Mouse (Mus musculus): ENCODE data around the gene Bcl2. TPM values are rescaled to one million over a fixed set of nuclear protein-coding genes. Genes with fewer than 3 reads are reported as not detected.
A peak's percentile ranks its signal among the peaks of the same experiment; 100 is the strongest.

Gene Bcl2
- 8.0 and 8.1 TPM in 2 replicates for polyA plus RNA-seq (2016; fragmentation: Nextera tagmentation; extraction: Ambion mirVana)

DNA sequence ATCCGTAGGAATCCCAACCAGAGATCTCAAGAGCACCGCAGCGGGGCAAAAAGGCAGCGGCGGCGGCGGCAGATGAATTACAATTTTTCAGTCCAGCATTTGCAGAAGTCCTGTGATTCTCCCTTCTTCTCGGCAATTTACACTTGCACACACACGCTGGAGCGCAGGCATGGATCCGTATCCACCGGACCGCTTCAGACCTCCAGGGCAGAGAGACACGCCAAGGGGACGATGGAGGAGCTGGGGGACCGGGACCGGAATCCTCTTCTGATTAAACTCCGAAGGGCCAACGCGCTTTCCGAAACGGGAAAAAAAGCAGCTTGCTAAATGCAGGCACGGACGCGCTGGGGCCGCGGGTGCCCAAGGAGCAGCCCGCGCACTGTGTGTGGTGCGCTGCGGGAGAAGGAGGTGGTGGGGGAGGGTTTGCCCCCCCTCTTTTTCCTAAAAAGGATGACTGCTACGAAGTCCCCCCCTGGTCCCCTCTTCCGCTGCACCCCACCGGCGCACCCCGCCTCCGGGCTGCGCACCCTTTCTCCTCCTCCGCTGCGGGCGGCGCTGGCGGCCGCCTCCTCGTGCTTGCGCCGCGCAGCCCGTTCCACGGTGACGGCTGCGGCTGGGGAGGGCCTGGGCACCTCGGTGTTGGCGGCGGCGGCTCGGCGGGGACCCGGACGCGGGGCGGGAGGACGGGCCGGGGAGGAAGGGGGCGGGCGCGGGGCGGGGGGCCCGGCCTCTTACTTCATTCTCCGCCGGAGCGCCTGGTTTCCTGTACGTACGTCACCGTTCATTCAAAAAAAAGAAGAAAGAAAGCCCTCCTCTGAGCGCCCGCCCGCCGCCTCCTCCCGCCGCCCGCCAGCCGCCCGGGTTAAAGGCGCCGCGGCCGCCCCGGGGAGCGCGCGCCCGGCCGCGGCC, at the start of gene Bcl2:
Gene Bcl2 (minus strand): TSS at position 654 of the 909 bp plus-strand sequence.
- peaks cover 34% of the 10 kb centered on the region for H3K4me1 ChIP-seq

DNA sequence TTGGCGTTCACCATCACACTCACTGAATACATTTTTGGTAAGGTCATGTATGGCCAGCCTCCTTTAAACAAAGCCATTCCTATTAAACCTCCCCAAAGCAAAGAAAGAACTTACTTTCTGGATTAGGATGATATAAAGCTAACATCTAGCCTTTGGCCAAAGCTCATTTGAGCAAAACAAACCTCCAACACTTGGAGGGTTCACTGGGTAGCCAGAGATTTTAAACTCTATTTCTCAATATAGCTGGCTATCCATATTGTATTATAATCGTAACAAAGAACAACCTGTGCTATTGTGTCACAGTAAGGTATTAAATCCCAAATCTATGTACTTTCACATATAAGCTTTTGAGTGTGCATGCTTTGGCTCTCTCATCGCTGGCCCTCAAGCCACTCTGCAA, 46.7 kb upstream of the Bcl2 start:
- Histone ChIP-seq H3K27ac (no peak overlapping the region), H3K27me3 (ENCODE audit: poor library complexity, severe bottlenecking) (no peaks in the 10 kb centered on the region), H3K9me3 (no peaks in the 10 kb centered on the region), H3K4me1 (peaks cover 21% of the 10 kb centered on the region), H3K4me3 (no peak overlapping the region), H3K36me3 (replicated peaks) (peaks cover 17% of the 10 kb centered on the region)
- no peak for DNase-seq (ENCODE audit: extremely low spot score, low spot score)
- 92% methylated on average over 3 of the region's 3 CpGs for WGBS

More for the DNA sequence above, at the start of gene Bcl2:
- H3K9me3 ChIP-seq, result no peaks in the 10 kb centered on the region
- H3K36me3 ChIP-seq (replicated peaks), result no peaks in the 10 kb centered on the region
- DNase-seq (ENCODE audit: extremely low spot score, low spot score), result peak; percentile 75
- peaks cover 35% of the 10 kb centered on the region for H3K27me3 ChIP-seq (ENCODE audit: poor library complexity, severe bottlenecking)
- H3K4me3 ChIP-seq, result peak within 1 kb of the TSS; percentile 77
- WGBS, result under 1% methylated on average over 89 of the region's 95 CpGs
- H3K27ac ChIP-seq, result peak within 1 kb of the TSS; percentile 95

DNA sequence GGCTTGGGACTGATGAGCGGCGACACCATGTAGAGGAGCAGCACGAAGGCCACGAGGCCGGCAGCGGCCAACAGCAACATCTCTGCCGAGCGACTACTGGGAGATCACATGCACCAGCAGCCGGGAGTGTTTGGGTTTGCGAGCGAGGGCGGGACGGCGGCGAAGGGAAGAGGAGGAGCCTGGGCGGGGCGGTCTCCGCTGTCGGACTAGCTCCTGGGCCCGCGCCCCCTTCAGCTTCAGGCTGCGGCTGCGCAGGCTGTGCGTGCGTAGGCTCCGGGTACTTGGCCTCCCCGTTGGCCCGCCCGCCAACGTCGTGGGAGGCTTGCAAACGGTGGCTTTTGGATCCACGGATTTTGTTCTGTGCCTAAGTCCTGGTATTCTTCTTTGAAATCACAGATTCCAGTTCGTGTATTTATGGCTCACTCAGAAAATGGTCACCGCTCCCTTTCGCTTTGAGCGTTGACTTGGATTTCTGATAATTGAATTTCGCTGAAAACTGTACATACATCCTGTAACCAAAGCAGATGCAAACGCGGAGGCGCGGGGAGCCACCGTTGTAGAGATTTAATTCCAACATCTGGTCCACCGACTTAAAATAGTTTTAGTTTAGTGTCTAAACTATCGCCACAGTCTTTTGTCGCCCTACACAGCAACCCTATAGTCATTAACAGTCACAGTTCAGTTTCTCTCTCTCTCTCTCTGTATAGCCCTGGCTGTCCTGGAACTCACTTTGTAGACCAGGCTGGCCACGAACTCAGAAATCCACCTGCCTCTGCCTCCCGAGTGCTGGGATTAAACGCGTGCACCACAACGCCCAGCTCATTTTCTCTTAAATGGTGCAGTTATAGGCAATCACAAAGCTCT, 45.7 kb upstream of the Bcl2 start, which contains the start of gene Kdsr:
Gene Kdsr (minus strand): TSS at position 156 of the 864 bp plus-strand sequence.
- peak; percentile 94 for DNase-seq (ENCODE audit: extremely low spot score, low spot score)
- Histone ChIP-seq H3K4me1 (peaks cover 21% of the 10 kb centered on the region), H3K9me3 (no peaks in the 10 kb centered on the region), H3K4me3 (peak within 1 kb of the TSS; percentile 79), H3K36me3 (replicated peaks) (peaks cover 12% of the 10 kb centered on the region), H3K27me3 (ENCODE audit: poor library complexity, severe bottlenecking) (no peaks in the 10 kb centered on the region), H3K27ac (peak within 1 kb of the TSS; percentile 88)
- WGBS, result 4% methylated on average over 51 of the region's 51 CpGs

DNA sequence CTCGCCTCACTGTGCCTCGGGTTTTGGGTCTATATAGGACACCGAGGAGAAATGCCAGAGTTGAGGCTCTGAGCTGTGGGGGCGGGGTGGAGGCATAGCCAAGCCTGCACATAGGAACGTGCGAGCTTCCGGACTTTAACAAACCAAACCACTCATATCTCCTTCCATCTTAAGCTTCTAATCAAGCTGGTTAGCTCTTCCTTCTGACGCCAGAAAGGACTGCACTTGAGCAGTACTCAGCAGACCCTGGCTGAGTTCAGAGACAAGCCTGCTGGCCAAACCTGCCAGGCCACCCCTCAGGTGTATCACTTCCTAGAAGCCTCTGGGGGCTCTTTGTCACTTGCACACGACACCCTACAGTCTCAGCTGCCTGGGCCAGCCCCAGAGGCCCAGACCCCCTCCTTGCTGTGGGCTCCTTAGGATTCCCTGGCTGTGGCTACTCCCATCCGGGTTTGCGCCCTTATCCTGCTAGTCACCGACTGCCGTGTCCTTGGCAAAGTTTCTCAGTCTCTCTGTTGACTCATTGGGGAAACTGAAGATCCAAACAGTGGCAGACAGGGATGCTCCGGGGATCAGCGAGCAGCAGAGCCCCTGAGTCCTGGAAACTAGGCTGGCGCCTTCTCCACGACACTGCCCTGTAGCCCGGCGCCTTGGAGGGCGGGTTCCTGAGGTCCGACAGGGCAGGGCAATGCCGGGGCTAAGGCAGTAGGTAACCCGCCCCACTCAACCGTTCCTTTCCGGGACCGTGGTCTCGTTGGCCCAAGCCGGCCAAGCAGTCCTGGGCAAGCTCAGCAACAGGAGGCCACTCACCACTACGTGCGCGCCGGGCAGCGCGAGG, 44.9 kb upstream of the Bcl2 start:
- Histone ChIP-seq H3K9me3 (no peaks in the 10 kb centered on the region), H3K36me3 (replicated peaks) (0 out of 2 replicates have a peak, but pooled peaks cover 11% of the 10 kb centered on the region), H3K4me1 (peaks cover 21% of the 10 kb centered on the region), H3K27me3 (ENCODE audit: poor library complexity, severe bottlenecking) (no peaks in the 10 kb centered on the region), H3K27ac (peak overlapping the region; percentile 88), H3K4me3 (peak overlapping the region; percentile 79)
- DNase-seq (ENCODE audit: extremely low spot score, low spot score), result peak; percentile 20
- 5% methylated on average over 34 of the region's 34 CpGs for WGBS

DNA sequence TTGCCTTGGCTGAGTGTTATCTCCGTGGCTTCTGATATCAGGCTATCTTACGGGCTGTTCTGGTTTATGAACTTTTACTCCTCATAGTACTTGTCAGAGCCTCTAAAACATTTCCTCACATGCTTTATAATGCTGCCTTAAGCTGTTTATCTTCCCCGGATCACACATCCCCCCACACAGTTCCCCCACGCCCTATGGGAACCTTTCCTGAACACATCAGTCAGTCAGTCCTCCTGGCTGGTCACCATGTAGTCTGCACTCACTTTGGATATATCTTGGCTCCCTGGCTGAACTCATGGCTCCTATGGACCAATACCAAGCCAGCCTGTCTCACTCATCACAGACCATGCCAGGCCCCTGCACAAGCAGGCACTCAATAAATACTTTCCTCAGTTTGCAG, 42.6 kb upstream of the Bcl2 start:
- no peak overlapping the region for H3K27ac ChIP-seq
- peaks cover 21% of the 10 kb centered on the region for H3K4me1 ChIP-seq
- H3K27me3 ChIP-seq (ENCODE audit: poor library complexity, severe bottlenecking), result no peaks in the 10 kb centered on the region
- 85% methylated on average over 4 of the region's 4 CpGs for WGBS
- no peaks in the 10 kb centered on the region for H3K9me3 ChIP-seq
- no peak for DNase-seq (ENCODE audit: extremely low spot score, low spot score)
- H3K4me3 ChIP-seq, result no peak overlapping the region
- 0 out of 2 replicates have a peak, but pooled peaks cover 7% of the 10 kb centered on the region for H3K36me3 ChIP-seq (replicated peaks)

DNA sequence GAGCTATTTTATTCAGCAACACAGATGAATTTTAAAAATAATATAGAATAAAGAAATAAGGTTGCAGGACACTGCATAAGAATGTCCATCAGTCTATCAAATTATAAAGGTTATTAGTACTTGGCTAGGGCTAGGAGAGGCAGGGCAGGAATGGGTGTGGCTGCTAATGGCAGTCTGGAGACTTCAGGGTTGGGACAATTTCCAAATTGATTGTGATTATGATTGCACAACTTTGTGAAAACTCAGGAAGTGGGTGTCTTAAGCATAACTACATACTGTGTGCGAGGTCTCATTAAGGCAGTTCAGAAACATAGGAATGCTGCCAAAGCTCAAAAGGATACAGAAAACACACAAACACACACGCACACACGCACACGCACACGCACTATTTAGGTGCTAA, 37.9 kb upstream of the Bcl2 start:
- Histone ChIP-seq H3K4me1 (no peaks in the 10 kb centered on the region), H3K4me3 (no peak overlapping the region), H3K27ac (no peak overlapping the region), H3K9me3 (no peaks in the 10 kb centered on the region), H3K27me3 (ENCODE audit: poor library complexity, severe bottlenecking) (no peaks in the 10 kb centered on the region), H3K36me3 (replicated peaks) (peaks cover 14% of the 10 kb centered on the region)
- no peak for DNase-seq (ENCODE audit: extremely low spot score, low spot score)
- 96% methylated on average over 5 of the region's 5 CpGs for WGBS

DNA sequence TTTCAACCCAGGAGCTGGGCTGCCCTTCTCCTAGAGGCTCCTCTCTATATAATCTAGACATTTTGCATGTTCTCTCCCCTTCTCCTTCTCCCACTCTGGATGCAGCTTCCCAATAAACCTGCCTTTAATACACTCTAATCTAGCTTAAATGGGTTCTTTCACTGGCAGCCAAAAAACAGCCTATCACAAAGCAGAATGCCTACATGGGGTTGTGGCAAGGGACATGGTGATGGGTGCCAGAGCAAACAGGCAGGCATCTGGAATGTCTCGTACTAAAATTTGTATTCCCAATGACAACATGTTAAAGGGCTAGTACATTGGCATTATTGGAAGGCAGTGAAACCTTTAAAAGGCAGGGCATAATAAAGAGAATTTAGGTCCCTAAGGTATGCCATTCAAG, 36.6 kb upstream of the Bcl2 start:
- Histone ChIP-seq H3K27ac (no peak overlapping the region), H3K36me3 (replicated peaks) (peaks cover 21% of the 10 kb centered on the region)
- 95% methylated on average over 1 of the region's 1 CpGs for WGBS

DNA sequence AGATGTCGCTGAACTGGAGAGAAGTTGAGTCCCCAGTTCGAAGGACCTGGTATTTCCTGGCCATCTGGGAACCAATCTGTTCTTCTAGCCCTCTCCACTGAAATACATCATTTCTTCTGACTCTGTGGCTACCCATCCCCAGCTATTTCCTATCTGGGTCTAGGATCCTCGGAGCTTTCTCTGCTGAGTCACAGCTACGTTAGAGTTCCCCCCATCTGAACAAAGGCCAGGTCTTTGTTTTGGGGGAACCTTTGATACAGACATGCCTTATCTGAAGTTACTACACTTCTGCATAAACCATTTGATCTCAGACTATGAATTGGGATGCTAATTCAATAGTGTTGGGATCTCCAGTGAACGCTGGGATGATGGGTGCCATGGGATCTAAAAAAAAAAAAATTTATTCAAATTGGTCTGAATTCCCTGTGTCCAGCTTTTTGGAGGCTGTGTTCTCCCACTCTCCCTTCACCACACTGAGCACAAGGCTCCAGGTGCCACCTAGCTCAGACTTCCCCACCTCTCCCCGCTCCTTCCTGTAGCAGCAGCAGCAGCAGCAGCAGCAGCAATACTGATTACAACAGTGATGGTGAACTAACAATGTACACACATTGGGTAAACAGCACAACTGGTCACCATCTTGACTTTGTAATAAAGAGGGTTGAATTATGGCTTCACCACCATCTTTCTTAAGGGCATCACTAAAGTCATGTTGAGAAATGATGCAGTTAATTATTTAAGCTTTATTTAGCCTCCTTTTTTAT, 34.7 kb upstream of the Bcl2 start:
- H3K27ac ChIP-seq, result no peak overlapping the region
- H3K36me3 ChIP-seq (replicated peaks), result peaks cover 13% of the 10 kb centered on the region
- no peaks in the 10 kb centered on the region for H3K9me3 ChIP-seq
- no peak overlapping the region for H3K4me3 ChIP-seq
- no peaks in the 10 kb centered on the region for H3K27me3 ChIP-seq (ENCODE audit: poor library complexity, severe bottlenecking)
- WGBS, result 90% methylated on average over 6 of the region's 6 CpGs
- no peaks in the 10 kb centered on the region for H3K4me1 ChIP-seq
- DNase-seq (ENCODE audit: extremely low spot score, low spot score), result no peak

More for the DNA sequence above, 36.6 kb upstream of the Bcl2 start:
- no peak overlapping the region for H3K4me3 ChIP-seq
- H3K9me3 ChIP-seq, result no peaks in the 10 kb centered on the region
- no peaks in the 10 kb centered on the region for H3K4me1 ChIP-seq
- no peak for DNase-seq (ENCODE audit: extremely low spot score, low spot score)
- no peaks in the 10 kb centered on the region for H3K27me3 ChIP-seq (ENCODE audit: poor library complexity, severe bottlenecking)

DNA sequence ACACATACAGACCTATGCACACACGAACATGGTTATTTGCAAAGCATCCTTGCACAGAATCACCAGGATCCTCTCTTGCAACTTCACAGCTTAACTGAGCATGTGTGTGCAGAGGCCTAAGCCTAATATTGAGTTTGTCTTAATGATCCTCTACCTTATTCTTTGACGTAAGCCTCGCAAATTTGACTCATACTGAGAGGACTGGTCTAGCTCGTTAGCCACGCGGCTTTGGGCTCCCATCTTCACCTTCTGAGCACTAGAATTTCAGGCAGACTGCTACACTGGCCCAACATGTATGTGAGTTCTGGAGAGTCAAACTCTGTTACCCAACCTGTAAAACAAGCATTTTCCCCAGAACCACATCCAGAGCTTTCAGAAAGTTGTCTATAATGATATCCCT, 28.9 kb upstream of the Bcl2 start:
- Histone ChIP-seq H3K27me3 (ENCODE audit: poor library complexity, severe bottlenecking) (no peaks in the 10 kb centered on the region), H3K27ac (no peak overlapping the region), H3K36me3 (replicated peaks) (peaks cover 16% of the 10 kb centered on the region), H3K4me3 (no peak overlapping the region), H3K9me3 (no peaks in the 10 kb centered on the region), H3K4me1 (no peaks in the 10 kb centered on the region)
- DNase-seq (ENCODE audit: extremely low spot score, low spot score), result no peak
- WGBS, result 87% methylated on average over 6 of the region's 6 CpGs

DNA sequence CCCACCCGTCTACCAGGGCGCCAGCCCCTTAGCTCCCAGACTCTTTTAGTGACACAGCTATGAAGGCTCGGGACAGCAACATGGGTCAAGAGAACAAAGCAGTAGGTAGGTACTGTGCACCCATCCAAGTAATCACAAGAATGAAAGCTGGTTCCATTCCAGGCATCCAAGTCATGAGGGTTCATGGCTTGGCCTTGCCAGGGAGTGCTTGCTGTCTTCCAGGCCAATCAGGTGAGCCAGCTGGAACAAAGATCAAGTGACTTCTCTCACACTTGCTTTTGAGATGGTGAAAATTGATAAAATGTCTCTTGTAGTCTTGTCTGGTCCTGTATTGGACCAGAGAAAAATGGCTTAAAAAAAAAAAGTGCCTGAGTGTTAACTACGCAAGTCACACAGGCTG, 26.7 kb upstream of the Bcl2 start:
- H3K4me3 ChIP-seq, result no peak overlapping the region
- no peaks in the 10 kb centered on the region for H3K4me1 ChIP-seq
- DNase-seq (ENCODE audit: extremely low spot score, low spot score), result no peak
- H3K27me3 ChIP-seq (ENCODE audit: poor library complexity, severe bottlenecking), result no peaks in the 10 kb centered on the region
- H3K9me3 ChIP-seq, result no peaks in the 10 kb centered on the region
- H3K36me3 ChIP-seq (replicated peaks), result peaks cover 6% of the 10 kb centered on the region; the same call in 1 of the 2 replicates
- H3K27ac ChIP-seq, result no peak overlapping the region
- WGBS, result 90% methylated on average over 4 of the region's 4 CpGs

DNA sequence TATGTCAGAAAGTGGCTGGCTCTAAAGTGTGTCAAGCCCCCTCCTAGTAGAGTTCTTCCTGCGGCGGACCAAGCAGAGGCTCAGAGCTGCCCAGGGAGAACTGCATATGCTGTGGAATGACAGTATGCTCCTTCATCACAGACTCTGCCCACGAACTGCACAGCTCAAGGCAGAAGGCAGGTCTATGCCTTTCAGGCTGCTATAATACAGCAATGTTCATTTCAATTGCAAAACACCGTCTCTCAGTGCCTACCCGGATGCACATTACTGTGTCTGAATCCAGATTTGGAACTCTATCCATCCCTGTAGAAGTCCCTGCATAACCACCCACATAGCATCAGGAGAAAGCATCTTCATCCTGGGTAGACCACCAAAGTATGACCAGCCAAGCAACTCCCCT, 25.7 kb upstream of the Bcl2 start:
- Histone ChIP-seq H3K4me1 (no peaks in the 10 kb centered on the region), H3K27ac (no peak overlapping the region), H3K9me3 (no peaks in the 10 kb centered on the region), H3K4me3 (no peak overlapping the region), H3K36me3 (replicated peaks) (peaks cover 6% of the 10 kb centered on the region; the same call in 1 of the 2 replicates), H3K27me3 (ENCODE audit: poor library complexity, severe bottlenecking) (no peaks in the 10 kb centered on the region)
- WGBS, result 93% methylated on average over 5 of the region's 5 CpGs
- no peak for DNase-seq (ENCODE audit: extremely low spot score, low spot score)
